Mouse (Mus musculus): ENCODE measurements around the gene 3110009E18Rik.

- TF ChIP-seq CTCF (IDR thresholded peaks at IDR 0.05; ENCODE audit: control insufficient read depth, insufficient read depth, insufficient replicate concordance, low read depth, low read length) = no peak
- no peak for TF ChIP-seq POLR2A (IDR thresholded peaks at IDR 0.05; ENCODE audit: control insufficient read depth, low read depth, low read length)
These were observed 111.2 kb downstream of the 3110009E18Rik start for GRCm38 (mm10) chr1:120232170-120232569.

Measured in testis, adult 2 months (tissue).